Mouse (Mus musculus) hindbrain, embryonic 13.5 days (tissue): ENCODE measurements around the gene Mtmr10. TPM values are rescaled to one million over a fixed set of nuclear protein-coding genes. Genes with fewer than 3 reads are reported as not detected.

Experiments used
- ATAC-seq: fragments of 200-750 bp; cut with Nextera tagmentation; 2 replicates; pipeline ENCODE4 v1.8.0; 2017; ENCODE audit warnings: moderate TSS enrichment; ENCODE audit not compliant: low FRiP score
- H3K27ac ChIP-seq: fragments of 300-500 bp; sonication (generic); 2 replicates; pipeline ENCODE4 v1.5.1; 2015; ENCODE audit warnings: inconsistent platforms, mild to moderate bottlenecking, moderate library complexity
- H3K27me3 ChIP-seq: fragments of 300-500 bp; sonication (generic); 2 replicates; pipeline ENCODE4 v1.6.1; 2015; ENCODE audit warnings: mild to moderate bottlenecking, inconsistent platforms
- H3K36me3 ChIP-seq: fragments of 300-500 bp; sonication (generic); 2 replicates; pipeline ENCODE4 v1.6.1; 2015; ENCODE audit warnings: mild to moderate bottlenecking, inconsistent platforms
- H3K4me1 ChIP-seq: fragments of 300-500 bp; sonication (generic); replicated peaks from 2 replicates; pipeline ENCODE4 v1.6.1; 2015; ENCODE audit warnings: inconsistent platforms
- H3K4me2 ChIP-seq: fragments of 300-500 bp; sonication (generic); 2 replicates; pipeline ENCODE4 v1.6.1; 2015; ENCODE audit warnings: inconsistent platforms, mild to moderate bottlenecking, moderate library complexity
- H3K4me3 ChIP-seq: fragments of 300-500 bp; sonication (generic); 2 replicates; pipeline ENCODE4 v1.5.1; 2015; ENCODE audit warnings: mild to moderate bottlenecking, inconsistent platforms
- H3K9ac ChIP-seq: fragments of 300-500 bp; sonication (generic); 2 replicates; pipeline ENCODE4 v1.6.1; 2015; ENCODE audit warnings: mild to moderate bottlenecking, inconsistent platforms
- H3K9me3 ChIP-seq: fragments of 300-500 bp; sonication (generic); 2 replicates; pipeline ENCODE4 v1.6.1; 2016; ENCODE audit warnings: inconsistent platforms
- WGBS: fragments of 180-500 bp; shearing (Covaris S2); methylation state at CpG from one replicate; pipeline ENCODE4 v1.1.7; 2015; 5-methylcytosine and 5-hydroxymethylcytosine counted together
- polyA plus RNA-seq: library from polyadenylated mRNA; unstranded; fragments of >200 nt; fragmentation: Nextera tagmentation; extraction: Ambion mirVana; gene quantifications from 2 replicates; pipeline ENCODE4 v1.2.1, GENCODE M21; 2015

The Mtmr10 gene
- polyA plus RNA-seq, result 10.7 and 11.2 TPM in 2 replicates

DNA sequence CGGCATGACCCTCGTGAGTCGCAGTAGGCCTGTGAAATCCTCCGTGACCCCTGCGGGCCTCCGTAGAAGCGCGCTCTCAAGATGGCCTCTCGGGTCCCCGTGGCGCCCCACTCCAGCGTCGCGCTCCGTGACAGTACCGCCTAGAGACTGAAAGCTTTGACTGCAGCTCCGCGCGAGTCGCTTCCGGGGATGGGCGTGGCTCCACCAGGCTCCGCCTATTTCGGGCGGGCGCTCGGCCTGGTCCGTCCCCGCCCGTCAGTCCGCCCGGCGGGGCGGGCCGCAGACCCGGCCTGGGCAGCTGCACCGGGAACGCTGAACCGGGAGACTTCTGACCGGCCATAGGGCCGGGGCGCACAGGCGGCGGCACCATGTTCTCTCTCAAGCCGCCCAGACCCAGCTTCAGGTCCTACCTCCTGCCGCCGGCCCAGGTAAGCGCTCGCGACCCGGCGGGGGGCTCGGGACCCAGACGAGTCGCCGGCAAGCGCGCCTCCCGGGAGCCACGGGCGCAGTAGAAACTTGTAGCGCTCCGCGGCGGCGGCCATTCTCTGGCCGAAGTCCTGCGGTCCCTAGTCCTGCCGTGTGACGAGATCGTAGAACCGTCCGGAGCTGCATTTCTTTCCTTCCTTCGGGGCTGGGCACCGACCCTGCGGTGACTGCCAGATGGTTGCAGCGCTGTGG, at the start of gene Mtmr10:
Gene Mtmr10, plus strand, starts transcription at position 240 of the 678 bp plus-strand sequence.
- H3K4me2 ChIP-seq, result peak within 1 kb of the TSS; percentile 60
- H3K27ac ChIP-seq, result peak within 1 kb of the TSS; percentile 85
- peaks cover 25% of the 10 kb centered on the region for H3K4me1 ChIP-seq
- no peaks in the 10 kb centered on the region for H3K27me3 ChIP-seq
- peaks cover 6% of the 10 kb centered on the region; the same call in 1 of the 2 replicates for H3K36me3 ChIP-seq
- peak within 1 kb of the TSS; percentile 75 for H3K4me3 ChIP-seq
- peak; percentile 99 for ATAC-seq
- under 1% methylated on average over 77 of the region's 77 CpGs for WGBS
- H3K9me3 ChIP-seq, result no peaks in the 10 kb centered on the region
- peak within 1 kb of the TSS; percentile 81 for H3K9ac ChIP-seq

DNA sequence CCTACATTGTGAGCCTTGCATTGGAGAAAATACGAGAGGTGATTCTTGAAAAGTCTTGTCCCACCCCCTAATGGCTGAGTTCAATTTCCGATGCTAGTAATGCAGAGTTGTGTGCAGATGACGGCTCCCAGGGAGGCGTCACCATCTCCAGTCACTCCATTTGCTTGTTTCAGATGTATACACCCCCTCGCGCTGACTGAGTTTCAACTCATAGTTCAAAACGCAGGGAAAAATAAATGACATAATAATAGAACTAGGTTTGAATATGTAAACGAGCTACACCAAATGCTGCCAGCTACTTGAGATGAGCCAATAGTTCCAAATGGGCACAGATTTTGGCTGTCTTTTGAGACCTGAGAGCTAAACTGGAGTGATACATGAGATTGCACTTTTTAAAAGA, 49.7 kb upstream of the Mtmr10 start:
- WGBS, result 95% methylated on average over 8 of the region's 8 CpGs
- ATAC-seq, result no peak

DNA sequence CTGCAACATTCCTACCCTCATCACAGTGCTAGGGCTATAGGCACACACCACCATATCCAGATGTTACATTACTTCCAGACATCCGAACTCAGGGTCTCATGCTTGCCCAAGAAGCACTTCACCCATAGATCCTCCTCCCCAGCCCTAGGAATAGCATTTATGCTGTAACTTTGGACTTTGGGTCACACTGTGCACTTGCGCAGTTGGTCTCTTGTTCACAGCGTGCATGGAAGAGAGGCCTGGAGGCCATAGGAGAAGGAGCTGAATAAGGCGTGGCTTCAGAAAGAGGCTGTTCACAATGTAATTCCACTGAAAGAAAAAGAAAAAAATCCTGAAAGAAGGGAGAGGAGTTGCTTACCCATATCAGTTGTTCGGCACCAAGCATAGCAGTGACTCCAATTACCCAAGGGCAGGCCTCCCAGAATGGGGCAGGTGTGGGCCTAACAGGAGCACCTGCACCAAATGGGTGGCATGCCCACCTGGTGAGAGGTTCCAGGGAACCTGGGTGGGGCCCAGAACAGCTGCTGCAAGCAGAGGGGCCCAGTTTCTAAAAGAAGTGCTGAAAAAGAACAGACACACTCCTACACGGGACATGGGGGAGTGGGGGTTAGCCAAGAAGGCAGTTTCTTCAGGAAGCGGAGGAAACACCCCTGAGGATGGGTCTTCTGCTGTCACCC, 48.9 kb upstream of the Mtmr10 start:
- no peak for ATAC-seq
- H3K27ac ChIP-seq, result no peak overlapping the region
- 91% methylated on average over 7 of the region's 7 CpGs for WGBS
- H3K4me2 ChIP-seq, result no peak overlapping the region
- H3K36me3 ChIP-seq, result no peaks in the 10 kb centered on the region
- no peaks in the 10 kb centered on the region for H3K4me1 ChIP-seq
- H3K27me3 ChIP-seq, result no peaks in the 10 kb centered on the region
- H3K9ac ChIP-seq, result no peak overlapping the region
- no peaks in the 10 kb centered on the region for H3K9me3 ChIP-seq
- no peak overlapping the region for H3K4me3 ChIP-seq

More for the DNA sequence above, 49.7 kb upstream of the Mtmr10 start:
- no peaks in the 10 kb centered on the region for H3K27me3 ChIP-seq
- no peak overlapping the region for H3K4me2 ChIP-seq
- H3K36me3 ChIP-seq, result no peaks in the 10 kb centered on the region
- H3K4me1 ChIP-seq, result no peaks in the 10 kb centered on the region
- no peak overlapping the region for H3K27ac ChIP-seq
- no peaks in the 10 kb centered on the region for H3K9me3 ChIP-seq
- no peak overlapping the region for H3K9ac ChIP-seq
- H3K4me3 ChIP-seq, result no peak overlapping the region

DNA sequence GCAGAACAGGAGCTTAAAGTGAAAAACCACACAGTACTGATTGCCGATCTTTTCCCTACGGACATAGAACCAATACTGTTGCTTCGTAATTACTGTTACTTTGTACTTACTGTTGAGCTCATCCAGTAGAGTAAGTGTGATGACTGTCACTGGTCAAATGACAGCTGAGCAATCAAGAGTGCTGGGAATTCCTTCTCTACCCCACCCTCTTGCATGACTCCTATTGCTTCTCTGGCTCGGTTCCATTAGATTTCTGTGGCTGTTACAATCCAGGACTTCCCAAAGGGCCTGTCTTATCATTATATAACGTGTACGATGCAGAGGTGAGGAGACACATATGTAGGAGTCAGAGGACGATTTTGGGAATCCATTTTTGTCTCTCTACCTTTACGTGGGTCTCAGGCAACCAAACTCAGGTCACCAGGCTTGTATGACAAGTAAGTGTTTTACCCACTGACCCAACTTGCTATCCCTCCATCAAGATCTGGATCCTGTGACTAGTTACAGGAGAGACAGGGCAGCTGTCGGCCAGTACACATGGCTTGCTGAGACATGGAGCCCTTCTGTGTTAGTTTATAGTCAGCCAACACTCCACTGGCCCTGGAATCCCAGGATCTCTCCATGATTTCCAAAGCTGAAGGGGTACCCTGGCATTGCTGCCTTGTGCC, 48.2 kb upstream of the Mtmr10 start:
- no peaks in the 10 kb centered on the region for H3K4me1 ChIP-seq
- H3K9me3 ChIP-seq, result no peaks in the 10 kb centered on the region
- no peak overlapping the region for H3K4me2 ChIP-seq
- no peak for ATAC-seq
- no peaks in the 10 kb centered on the region for H3K36me3 ChIP-seq
- H3K9ac ChIP-seq, result no peak overlapping the region
- H3K27ac ChIP-seq, result no peak overlapping the region
- no peak overlapping the region for H3K4me3 ChIP-seq
- H3K27me3 ChIP-seq, result no peaks in the 10 kb centered on the region
- WGBS, result 91% methylated on average over 9 of the region's 9 CpGs

DNA sequence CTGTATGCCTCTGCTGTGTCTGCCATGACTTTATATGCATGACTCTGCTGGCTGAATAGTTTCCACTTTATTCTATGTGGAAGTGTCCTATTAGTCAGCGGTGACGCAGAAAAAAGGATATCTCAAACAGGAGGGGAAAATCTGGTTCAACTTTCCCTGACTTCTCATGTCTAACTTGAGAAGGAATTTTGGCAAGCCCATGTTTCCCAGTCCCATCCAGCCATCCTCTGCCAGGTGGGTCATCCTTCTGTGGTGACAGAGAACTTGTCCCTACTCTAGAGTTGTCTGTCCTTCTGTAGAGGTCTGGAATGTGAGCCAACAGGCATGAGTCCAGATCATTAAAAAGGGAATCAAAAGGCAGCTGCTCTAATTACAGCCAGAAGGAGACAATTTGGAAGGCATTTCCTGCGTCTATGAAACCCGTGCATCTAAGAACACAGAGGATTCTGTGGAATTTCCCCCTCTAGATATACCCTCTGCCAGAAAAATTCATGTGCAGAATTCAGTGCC, 47.6 kb upstream of the Mtmr10 start:
- Histone ChIP-seq H3K27ac (no peak overlapping the region), H3K27me3 (no peaks in the 10 kb centered on the region), H3K9me3 (no peaks in the 10 kb centered on the region), H3K9ac (no peak overlapping the region), H3K4me1 (no peaks in the 10 kb centered on the region), H3K4me2 (no peak overlapping the region), H3K4me3 (no peak overlapping the region), H3K36me3 (no peaks in the 10 kb centered on the region)
- ATAC-seq, result no peak
- WGBS, result 83% methylated on average over 4 of the region's 4 CpGs

DNA sequence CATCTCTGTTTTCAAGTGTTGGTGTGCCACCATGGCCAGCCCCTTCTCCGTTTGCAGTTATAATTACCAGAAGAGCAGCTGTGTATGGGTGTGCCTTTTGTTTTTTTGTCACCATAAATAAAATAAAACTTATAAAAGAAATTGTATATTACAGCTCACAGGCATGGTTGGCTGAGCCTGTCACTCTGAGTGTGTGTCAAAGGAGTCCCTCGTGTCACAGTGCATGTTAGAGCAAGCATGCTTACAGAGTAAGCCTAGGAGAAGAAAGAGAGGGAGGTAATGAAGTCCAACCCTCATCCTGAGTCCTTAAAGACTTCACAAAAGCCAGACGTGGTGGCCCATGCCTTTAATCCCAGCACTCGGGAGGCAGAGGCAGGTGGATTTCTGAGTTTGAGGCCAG, 45.0 kb upstream of the Mtmr10 start:
- Histone ChIP-seq H3K4me2 (no peak overlapping the region), H3K27ac (no peak overlapping the region), H3K27me3 (no peaks in the 10 kb centered on the region), H3K9ac (no peak overlapping the region), H3K4me1 (no peaks in the 10 kb centered on the region), H3K36me3 (no peaks in the 10 kb centered on the region), H3K4me3 (no peak overlapping the region), H3K9me3 (no peaks in the 10 kb centered on the region)
- 80% methylated on average over 4 of the region's 4 CpGs for WGBS
- no peak for ATAC-seq

DNA sequence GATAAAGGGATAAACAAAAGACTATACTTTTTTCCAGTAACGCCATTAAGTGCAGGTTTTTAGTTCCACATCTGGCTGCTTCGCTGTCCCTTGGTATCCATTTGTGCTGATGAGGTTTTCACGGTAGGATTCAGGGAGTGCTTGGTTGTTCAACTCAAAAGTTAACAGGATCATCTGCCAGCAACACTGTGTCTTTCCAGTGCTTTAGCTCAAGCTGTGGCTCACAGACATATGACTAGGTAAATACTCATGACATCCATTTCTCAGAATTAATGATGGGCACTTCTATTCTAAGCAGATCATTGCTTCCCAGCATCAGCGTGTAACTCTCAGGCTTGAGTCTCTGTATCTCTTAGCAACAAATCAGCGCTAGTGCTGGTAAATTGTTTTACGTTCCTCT, 43.1 kb upstream of the Mtmr10 start:
- Histone ChIP-seq H3K4me1 (no peaks in the 10 kb centered on the region), H3K4me3 (no peak overlapping the region), H3K9me3 (no peaks in the 10 kb centered on the region), H3K4me2 (no peak overlapping the region), H3K36me3 (no peaks in the 10 kb centered on the region), H3K9ac (no peak overlapping the region), H3K27ac (no peak overlapping the region), H3K27me3 (no peaks in the 10 kb centered on the region)
- 75% methylated on average over 6 of the region's 6 CpGs for WGBS
- no peak for ATAC-seq

DNA sequence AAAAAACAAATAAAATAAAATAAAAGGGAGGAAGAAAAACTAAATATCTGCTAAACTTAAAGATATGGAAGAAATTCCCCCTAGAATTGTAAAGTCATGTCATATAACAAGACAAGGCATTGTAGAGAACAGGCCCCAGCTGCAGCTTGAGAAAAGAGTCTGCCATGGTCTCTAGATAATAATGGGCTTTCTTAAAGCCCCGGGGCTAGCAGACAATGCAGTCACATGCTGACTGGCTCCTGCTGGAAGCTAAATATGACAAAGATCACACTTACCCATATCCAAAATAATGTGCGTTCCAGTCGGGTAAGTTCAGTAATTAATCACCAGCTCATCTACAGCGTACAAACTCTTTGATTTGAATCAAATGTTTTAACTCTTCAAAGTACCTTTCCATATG, 40.7 kb upstream of the Mtmr10 start:
- H3K4me3 ChIP-seq, result no peak overlapping the region
- no peaks in the 10 kb centered on the region for H3K36me3 ChIP-seq
- 27% methylated on average over 4 of the region's 4 CpGs for WGBS
- ATAC-seq, result no peak
- no peak overlapping the region for H3K9ac ChIP-seq
- H3K4me1 ChIP-seq, result no peaks in the 10 kb centered on the region
- no peaks in the 10 kb centered on the region for H3K9me3 ChIP-seq
- H3K4me2 ChIP-seq, result no peak overlapping the region
- no peaks in the 10 kb centered on the region for H3K27me3 ChIP-seq
- no peak overlapping the region for H3K27ac ChIP-seq

DNA sequence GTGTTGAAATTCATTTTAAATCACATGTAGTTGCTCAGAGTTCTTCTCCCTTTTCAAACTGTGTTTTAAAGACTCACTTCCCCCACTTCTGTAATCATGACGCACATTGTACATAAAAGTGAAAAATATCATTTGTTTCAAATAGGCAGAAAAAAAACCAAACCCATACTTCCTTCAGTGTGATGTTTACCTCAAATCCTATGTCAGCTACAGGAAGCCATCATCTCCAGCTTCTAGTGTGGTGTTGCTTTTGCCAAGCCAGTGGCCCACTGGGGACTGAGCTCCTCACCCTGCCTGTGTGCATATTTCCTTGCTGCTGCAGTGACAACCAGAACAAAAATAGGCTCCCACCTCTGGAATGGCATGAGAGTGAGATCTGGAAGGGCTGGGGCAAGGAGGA, 39.1 kb upstream of the Mtmr10 start:
- H3K4me3 ChIP-seq, result no peak overlapping the region
- no peaks in the 10 kb centered on the region for H3K4me1 ChIP-seq
- H3K9ac ChIP-seq, result no peak overlapping the region
- ATAC-seq, result no peak
- H3K36me3 ChIP-seq, result no peaks in the 10 kb centered on the region
- no peaks in the 10 kb centered on the region for H3K27me3 ChIP-seq
- H3K4me2 ChIP-seq, result no peak overlapping the region
- H3K9me3 ChIP-seq, result no peaks in the 10 kb centered on the region
- WGBS, result 92% methylated on average over 1 of the region's 1 CpGs
- no peak overlapping the region for H3K27ac ChIP-seq

DNA sequence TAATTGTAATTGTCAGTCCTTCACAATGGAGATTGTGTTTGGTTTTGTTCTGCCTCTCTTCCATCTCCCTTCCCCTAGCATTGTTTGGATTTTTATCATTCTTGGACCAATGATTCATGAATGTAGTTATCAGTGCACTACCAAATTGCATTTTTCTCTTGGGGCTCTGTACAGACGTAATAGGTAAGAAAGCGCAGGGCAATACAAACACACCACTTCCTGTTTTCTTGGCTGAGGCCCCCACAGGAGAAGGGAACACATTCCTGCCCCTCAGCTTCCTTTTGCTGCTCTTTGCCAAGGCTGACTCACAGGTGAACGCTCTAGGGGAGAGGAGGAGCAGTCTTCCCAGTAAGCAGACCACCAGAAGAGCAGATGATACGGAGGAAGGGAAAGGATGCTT, 37.7 kb upstream of the Mtmr10 start:
- WGBS, result 66% methylated on average over 4 of the region's 4 CpGs
- H3K4me2 ChIP-seq, result no peak overlapping the region
- no peak for ATAC-seq
- no peaks in the 10 kb centered on the region for H3K9me3 ChIP-seq
- no peaks in the 10 kb centered on the region for H3K4me1 ChIP-seq
- no peak overlapping the region for H3K4me3 ChIP-seq
- no peak overlapping the region for H3K27ac ChIP-seq
- no peak overlapping the region for H3K9ac ChIP-seq
- H3K27me3 ChIP-seq, result no peaks in the 10 kb centered on the region
- H3K36me3 ChIP-seq, result no peaks in the 10 kb centered on the region

DNA sequence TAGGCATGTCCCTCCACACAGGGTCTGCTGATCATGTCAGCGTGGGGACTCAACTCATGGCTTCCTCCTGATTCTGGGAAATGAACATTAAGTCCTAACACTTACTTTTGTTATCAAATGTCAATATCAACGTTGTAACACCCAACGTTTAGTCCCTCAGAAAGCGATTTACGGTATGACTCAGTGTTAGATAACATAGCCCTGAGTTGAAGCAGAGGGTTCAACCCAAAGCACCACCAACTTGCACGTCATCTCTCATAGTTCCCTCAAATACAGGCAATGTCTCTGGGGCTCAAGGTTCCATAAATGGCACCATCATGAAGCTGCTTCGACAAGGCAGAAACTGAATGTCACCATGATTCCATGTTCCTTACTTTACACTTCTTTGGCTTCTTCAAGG, 37.0 kb upstream of the Mtmr10 start:
- Histone ChIP-seq H3K4me3 (no peak overlapping the region), H3K4me2 (no peak overlapping the region), H3K4me1 (no peaks in the 10 kb centered on the region), H3K27ac (no peak overlapping the region), H3K9me3 (no peaks in the 10 kb centered on the region), H3K9ac (no peak overlapping the region), H3K36me3 (no peaks in the 10 kb centered on the region), H3K27me3 (no peaks in the 10 kb centered on the region)
- ATAC-seq, result no peak
- whole genome bisulfite sequencing, result 94% methylated on average over 7 of the region's 7 CpGs

DNA sequence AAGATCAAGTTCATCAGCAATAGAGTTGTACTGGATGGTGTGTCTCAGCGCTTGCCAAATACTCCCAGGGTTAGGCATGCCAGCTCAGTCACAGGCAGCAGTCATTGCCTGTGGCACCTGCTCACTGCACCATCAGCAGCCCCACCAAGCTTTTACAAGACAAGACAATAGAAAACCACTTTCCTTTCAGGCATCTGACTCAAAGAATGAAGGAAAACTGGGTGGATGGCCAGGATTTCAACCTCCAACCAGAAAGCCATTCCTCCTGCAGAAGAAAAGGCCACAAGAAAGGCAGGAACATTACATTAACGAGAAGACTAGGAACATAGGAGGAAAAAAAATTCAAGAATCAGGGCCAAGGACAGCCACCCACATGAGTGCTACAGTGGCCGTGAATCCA, 33.7 kb upstream of the Mtmr10 start:
- 94% methylated on average over 3 of the region's 3 CpGs for WGBS
- Histone ChIP-seq H3K27ac (no peak overlapping the region), H3K9me3 (no peaks in the 10 kb centered on the region), H3K36me3 (no peaks in the 10 kb centered on the region), H3K4me1 (no peaks in the 10 kb centered on the region), H3K27me3 (no peaks in the 10 kb centered on the region), H3K4me2 (no peak overlapping the region), H3K9ac (no peak overlapping the region), H3K4me3 (no peak overlapping the region)
- ATAC-seq, result no peak
